Mouse (Mus musculus): ENCODE data around the gene Rae1. TPM values are rescaled to one million over a fixed set of nuclear protein-coding genes. Genes with fewer than 3 reads are reported as not detected.
A peak's percentile ranks its signal among the peaks of the same experiment; 100 is the strongest.

The Rae1 gene
- total RNA-seq, 2 experiments from 2014 or later = 29.6 to 32.7 TPM

GRCm38 (mm10) chr2:172982776-172983561 lies 16.9 kb upstream of the Rae1 start:
- intact Hi-C loops (cut with DNase I) = no loop called here

GRCm38 (mm10) chr2:172990161-172990560 lies 9.8 kb upstream of the Rae1 start:
- intact Hi-C loops (cut with DNase I) = loop anchor here (10.0 kb wide), 1 partner anchor 435 kb away; no protein-coding TSS in a partner anchor
- DNase-seq = no peak

More at GRCm38 (mm10) chr2:172982776-172983561, 16.9 kb upstream of the Rae1 start:
- no peak for DNase-seq

GRCm38 (mm10) chr2:172996207-172996606 lies 3.7 kb upstream of the Rae1 start:
- intact Hi-C loops (cut with DNase I) = loop anchor here (1.0 to 10.0 kb wide), 3 partner anchors 165 to 519 kb away; no protein-coding TSS in a partner anchor
- DNase-seq = peak; percentile 70 to 81

- intact Hi-C loops (cut with DNase I) = loop anchor here (2.0 to 10.0 kb wide), 4 partner anchors 83 to 520 kb away; no protein-coding TSS in a partner anchor
- DNase-seq = no peak
These were observed 2.2 kb upstream of the Rae1 start for GRCm38 (mm10) chr2:172997748-172998147.

GRCm38 (mm10) chr2:172998478-172998877 lies 1.4 kb upstream of the Rae1 start:
- no peak for DNase-seq
- intact Hi-C loops (cut with DNase I) = loop anchor here (2.0 to 10.0 kb wide), 4 partner anchors 82 to 521 kb away; no protein-coding TSS in a partner anchor

- peak; percentile 64 to 75 for DNase-seq
- intact Hi-C loops (cut with DNase I) = loop anchor here (2.0 to 10.0 kb wide), 3 partner anchors 19 to 1345 kb away; partner anchors contain the start of genes Aurka, Cstf1 and Gm20721
These were observed 352 bp downstream of the Rae1 start for GRCm38 (mm10) chr2:173000285-173000652.

GRCm38 (mm10) chr2:173000921-173001320 lies 1.0 kb downstream of the Rae1 start:
- intact Hi-C loops (cut with DNase I) = loop anchor here (2.0 to 10.0 kb wide), 3 partner anchors 18 to 1344 kb away; partner anchors contain the start of genes Aurka, Cstf1 and Gm20721
- DNase-seq = no peak

GRCm38 (mm10) chr2:173003737-173004136 lies 3.8 kb downstream of the Rae1 start:
- no peak for DNase-seq
- intact Hi-C loops (cut with DNase I) = loop anchor here (10.0 kb wide), 2 partner anchors 629 to 1341 kb away; partner anchors contain the start of genes Aurka, Cstf1 and Gm20721

GRCm38 (mm10) chr2:173010220-173010717 lies 10.4 kb downstream of the Rae1 start:
- intact Hi-C loops (cut with DNase I) = no loop called here
- no peak for DNase-seq

GRCm38 (mm10) chr2:173011440-173011839 lies 11.5 kb downstream of the Rae1 start:
- intact Hi-C loops (cut with DNase I) = no loop called here

GRCm38 (mm10) chr2:173014741-173015287 lies 14.9 kb downstream of the Rae1 start:
- intact Hi-C loops (cut with DNase I) = no loop called here
- no peak for DNase-seq

More at GRCm38 (mm10) chr2:173011440-173011839, 11.5 kb downstream of the Rae1 start:
- DNase-seq = no peak

- intact Hi-C loops (cut with DNase I) = loop anchor here (2.0 kb wide), 1 partner anchor 17 kb away; the partner anchor contains the start of gene Rae1
- no peak for DNase-seq
These were observed 18.0 kb downstream of the Rae1 start for GRCm38 (mm10) chr2:173017940-173018339.

- intact Hi-C loops (cut with DNase I) = loop anchor here (2.0 kb wide), 1 partner anchor 18 kb away; the partner anchor contains the start of gene Rae1
- peak; percentile 57 to 61 for DNase-seq
These were observed 18.7 kb downstream of the Rae1 start for GRCm38 (mm10) chr2:173018618-173019017.

- intact Hi-C loops (cut with DNase I) = loop anchor here (2.0 kb wide), 1 partner anchor 19 kb away; the partner anchor contains the start of gene Rae1
- DNase-seq = no peak
These were observed 19.4 kb downstream of the Rae1 start for GRCm38 (mm10) chr2:173019322-173019721.

- DNase-seq = peak; percentile 89 to 92
- intact Hi-C loops (cut with DNase I) = loop anchor here (2.0 kb wide), 1 partner anchor 19 kb away; the partner anchor contains the start of gene Rae1
These were observed 19.9 kb downstream of the Rae1 start for GRCm38 (mm10) chr2:173019790-173020189.

- DNase-seq = no peak
- intact Hi-C loops (cut with DNase I) = no loop called here
These were observed 20.5 kb downstream of the Rae1 start, which contains the start of gene Rbm38 for GRCm38 (mm10) chr2:173020430-173020829. TSS of gene Rbm38 (plus strand) at chr2:173020498.

- intact Hi-C loops (cut with DNase I) = no loop called here
- peak; percentile 94 to 96 for DNase-seq
These were observed 21.7 kb downstream of the Rae1 start for GRCm38 (mm10) chr2:173021633-173022055.

- DNase-seq = peak; percentile 52 to 56
- intact Hi-C loops (cut with DNase I) = no loop called here
These were observed 22.3 kb downstream of the Rae1 start for GRCm38 (mm10) chr2:173022056-173022681.

GRCm38 (mm10) chr2:173022813-173023212 lies 22.9 kb downstream of the Rae1 start:
- intact Hi-C loops (cut with DNase I) = loop anchor here (1.0 kb wide), 1 partner anchor 58 kb away; no protein-coding TSS in a partner anchor
- peak; percentile 46 to 61 for DNase-seq

GRCm38 (mm10) chr2:173023371-173023851 lies 23.5 kb downstream of the Rae1 start:
- intact Hi-C loops (cut with DNase I) = loop anchor here (1.0 kb wide), 1 partner anchor 58 kb away; no protein-coding TSS in a partner anchor
- no peak for DNase-seq

All from heart, postnatal 14 days (tissue).